Mouse (Mus musculus) lung, adult 2 months (tissue): ENCODE results near the gene Kctd20.

Experiments used
- CTCF ChIP-seq: fragments of 200-500 bp; IDR thresholded peaks from 2 replicates; pipeline ENCODE4 v1.5.1; 2011; ENCODE audit warnings: mild to moderate bottlenecking, low read length, control low read depth; ENCODE audit not compliant: insufficient read depth
- POLR2A ChIP-seq: fragments of 200-500 bp; IDR thresholded peaks from 2 replicates; pipeline ENCODE4 v1.6.1; 2011; ENCODE audit warnings: low read depth, mild to moderate bottlenecking, control low read depth, low read length, borderline replicate concordance; ENCODE audit errors: extremely low read depth

DNA sequence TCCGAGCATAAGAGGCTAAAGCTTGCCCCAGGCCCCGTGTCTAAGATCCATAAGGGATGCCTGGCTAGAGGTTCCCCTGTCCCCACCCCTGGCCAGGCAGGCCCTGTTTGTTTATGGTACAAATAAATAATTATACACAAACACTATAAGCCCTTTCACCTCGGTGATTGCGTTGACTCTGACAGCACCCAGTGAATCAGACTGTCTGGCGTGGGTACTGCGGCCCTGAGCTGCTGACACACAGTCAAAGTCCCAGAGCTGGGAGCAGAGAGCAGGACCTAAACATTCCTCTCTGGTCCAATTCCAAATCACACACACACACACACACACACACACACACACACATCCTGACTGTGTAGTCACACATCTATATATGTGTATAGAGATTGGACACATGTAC, 37.8 kb upstream of the Kctd20 start:
- TF ChIP-seq POLR2A (no peak), CTCF (no peak)
